Mouse (Mus musculus): ENCODE results near the gene Gm10295. TPM values are rescaled to one million over a fixed set of nuclear protein-coding genes. Genes with fewer than 3 reads are reported as not detected.

The Gm10295 gene
- polyA plus RNA-seq, 2 experiments from 2014 or later = not detected

DNA sequence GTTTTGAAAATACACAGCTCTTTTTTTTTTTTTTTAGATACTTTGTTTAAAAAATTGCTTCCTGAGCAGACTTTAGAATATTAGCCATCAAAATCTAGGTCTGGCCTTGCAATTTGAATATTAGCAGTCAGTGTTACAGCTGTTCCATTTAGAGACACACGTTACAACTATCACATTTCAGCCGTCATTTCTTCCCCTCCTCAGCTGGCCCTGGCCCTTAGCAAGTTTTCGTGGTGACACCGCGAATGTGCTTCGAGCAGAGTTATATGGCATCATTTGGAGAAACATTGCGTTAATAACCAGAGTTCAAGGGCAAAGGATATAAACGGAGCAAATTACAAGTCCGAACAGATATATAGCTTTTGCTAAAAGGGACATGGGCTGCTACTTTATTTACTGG, 2.4 kb downstream of the Gm10295 start:
- no peak for ATAC-seq

DNA sequence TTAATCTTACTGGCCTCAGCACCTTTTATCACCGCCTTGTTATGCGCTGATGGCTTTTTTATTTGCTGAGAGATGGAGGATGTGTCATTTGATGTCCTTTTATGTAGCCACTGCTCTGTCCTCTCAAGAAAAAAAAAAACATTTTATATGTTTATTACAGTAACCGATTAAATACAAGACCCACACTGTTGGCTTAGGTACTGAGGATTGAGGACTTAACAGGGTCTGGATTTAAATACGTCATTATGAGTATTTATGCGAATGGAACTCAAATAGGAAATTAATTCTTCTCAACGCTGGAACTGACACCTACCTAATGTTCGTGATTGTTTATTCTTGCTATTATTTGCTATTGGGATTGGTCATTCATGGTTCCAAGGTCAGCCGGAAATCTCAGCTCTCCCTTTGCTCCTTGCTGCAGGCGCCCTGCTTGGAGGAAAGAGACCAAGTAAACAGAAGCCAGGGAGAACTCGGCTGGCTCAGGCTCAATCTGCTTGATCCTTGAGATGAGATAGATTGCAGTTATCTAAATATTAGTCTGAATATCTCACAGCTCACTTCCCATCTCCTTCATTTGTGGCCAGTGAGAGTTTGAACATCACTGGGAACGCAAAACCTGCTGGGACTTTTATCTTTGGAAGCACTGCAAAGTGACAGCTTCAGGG, 26.2 kb downstream of the Gm10295 start:
- ATAC-seq = no peak

DNA sequence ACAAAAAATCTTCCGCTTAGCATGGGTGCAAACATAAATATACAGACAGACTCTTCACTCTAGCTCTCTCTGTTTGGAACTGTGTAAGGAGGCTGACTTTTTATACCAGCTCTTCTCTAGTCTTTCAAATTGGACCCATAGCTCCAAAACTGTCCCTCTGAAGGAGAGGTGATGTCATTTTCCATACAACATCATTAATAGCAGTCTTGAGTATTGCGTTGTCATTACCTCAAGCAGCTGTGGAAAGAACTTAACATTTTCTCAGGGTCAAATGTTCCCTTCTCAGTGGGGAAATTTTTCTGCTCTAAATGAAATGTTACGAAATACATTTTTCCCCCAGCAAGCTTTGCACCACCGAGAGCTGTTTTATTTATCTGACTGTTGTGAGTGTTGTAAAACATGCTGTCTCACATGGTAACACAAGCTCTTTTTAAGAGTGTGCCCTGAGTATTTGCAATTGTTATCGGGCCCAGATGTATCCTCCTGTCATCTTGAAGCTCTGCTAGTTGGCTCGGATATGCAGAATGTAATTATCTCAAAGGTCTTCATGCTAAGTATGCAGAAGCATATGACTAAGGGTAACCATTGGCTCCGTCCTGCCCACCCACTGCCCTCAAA, 38.0 kb downstream of the Gm10295 start:
- ATAC-seq = no peak

DNA sequence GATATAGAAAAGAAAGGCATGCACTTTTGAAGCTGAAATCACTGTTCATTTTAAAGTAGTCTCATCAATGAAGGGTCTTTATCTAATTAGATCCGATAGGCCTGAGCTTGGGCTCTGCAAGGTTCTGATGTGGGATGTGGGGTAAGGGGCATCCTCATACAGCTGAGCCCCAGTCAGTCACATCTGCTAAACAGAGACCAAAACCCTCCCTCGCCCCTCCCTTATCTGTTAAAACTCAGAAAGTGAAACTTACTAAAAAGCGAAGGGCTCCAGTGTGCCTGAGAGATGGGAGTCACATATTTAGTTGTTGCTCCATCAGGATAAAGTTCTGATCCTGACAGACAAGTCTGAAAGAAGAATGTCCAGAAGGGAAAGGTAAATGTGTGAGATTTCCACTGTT, 38.9 kb downstream of the Gm10295 start:
- no peak for ATAC-seq

DNA sequence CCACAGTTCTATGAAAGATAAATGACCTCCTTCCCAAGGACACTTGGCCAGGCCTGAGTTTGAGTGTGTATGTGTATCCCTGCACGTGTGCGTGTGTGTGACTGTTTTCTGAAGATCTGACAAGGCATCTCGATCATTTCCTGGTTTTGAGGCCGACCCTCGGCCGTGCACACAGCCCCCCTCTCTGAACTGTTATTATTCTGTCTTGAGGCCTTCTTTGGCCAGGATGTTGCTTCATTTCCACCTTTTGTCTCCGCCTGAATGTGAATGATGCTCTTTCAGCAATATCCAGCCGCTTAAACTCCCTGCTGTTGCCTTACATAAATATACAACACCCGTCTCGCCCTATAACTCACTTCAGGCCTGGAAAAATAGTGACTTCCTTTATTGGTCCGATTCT, 39.9 kb downstream of the Gm10295 start:
- ATAC-seq = no peak

DNA sequence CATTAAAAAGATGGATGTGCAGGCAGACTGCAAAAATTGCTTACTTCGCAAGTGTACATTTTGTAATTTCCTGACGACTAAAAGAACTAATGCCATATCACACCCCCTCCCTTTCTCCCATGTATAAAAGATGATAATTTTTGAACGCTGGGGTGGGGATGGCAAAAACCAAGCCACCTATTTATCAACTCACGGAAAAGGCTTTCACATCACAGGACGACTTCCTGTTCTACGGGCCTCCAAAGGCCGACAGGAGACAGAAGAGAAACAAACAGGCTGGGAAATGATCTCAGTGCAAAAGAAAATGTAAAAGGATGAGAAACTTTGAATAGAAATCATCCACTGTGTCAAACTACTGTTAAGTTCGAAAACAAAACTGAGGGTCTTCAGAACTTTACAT, 43.2 kb downstream of the Gm10295 start:
- no peak for ATAC-seq

DNA sequence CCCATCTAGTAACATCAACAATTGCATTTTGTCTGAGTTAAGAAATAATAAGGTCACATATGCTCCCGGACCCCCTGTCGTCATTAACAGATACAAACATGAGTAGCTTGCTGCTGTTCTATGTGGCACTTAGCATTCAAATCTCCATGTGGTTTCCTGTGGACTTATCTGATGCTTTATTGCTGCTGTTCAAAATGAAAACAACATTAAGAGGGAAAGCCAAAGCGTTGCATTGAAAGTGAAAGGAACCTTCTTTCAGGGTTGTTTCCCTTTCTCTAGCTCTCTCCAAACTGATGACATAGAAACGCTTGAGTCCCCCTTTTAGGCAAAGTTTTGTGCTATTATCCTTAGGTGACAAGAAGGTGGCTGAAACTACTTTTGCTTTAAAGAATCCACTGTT, 48.6 kb downstream of the Gm10295 start:
- ATAC-seq = no peak

All from activated CD4-positive, CD25-positive, alpha-beta regulatory T cell, adult 4 months (primary cell).